Mouse (Mus musculus) testis, postnatal 14 days (tissue): ENCODE results near the gene Commd3.

ENCODE experiments used
- DNase-seq: peaks from one replicate; pipeline ENCODE4 v3.0.0; 2021; ENCODE audit warnings: low spot score

Gene Commd3

DNA sequence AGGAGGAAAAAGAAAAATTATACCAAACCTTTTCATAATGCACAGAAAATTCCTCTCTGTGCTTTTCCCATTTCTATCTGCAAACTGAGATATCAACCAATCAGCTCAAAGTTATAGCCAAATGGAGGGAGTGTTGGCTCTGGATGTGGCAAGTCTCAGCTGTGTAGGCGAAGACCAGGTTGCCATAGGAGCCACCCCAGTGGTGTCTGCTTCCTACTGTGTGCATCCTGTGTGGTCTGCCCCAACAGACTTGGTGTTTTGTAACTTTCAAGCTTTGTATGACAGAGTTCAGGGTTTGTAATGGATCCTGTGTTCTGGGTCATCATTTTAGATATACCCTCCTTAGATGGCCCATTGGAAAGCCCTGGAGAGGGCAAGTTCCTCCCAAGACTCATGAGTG, 52.3 kb downstream of the Commd3 start:
- no peak for DNase-seq
